Mouse (Mus musculus): ENCODE data around the gene Tmem242.
"Not testable (repeated sequence)": the region's sequence is repeated elsewhere in the genome, so short reads cannot be mapped to it uniquely, and the experiment has no call there.

Tmem242 gene

GRCm38 (mm10) chr17:5440159-5440971, at the start of gene Tmem242:
Gene Tmem242 (minus strand): TSS chr17:5440259.
- DNase-seq (ENCODE audit: low read depth, low spot score) = peak; percentile 70

GRCm38 (mm10) chr17:5488156-5488555, 48.1 kb upstream of the Tmem242 start:
- no peak for DNase-seq (ENCODE audit: low read depth, low spot score)

GRCm38 (mm10) chr17:5484663-5485062, 44.6 kb upstream of the Tmem242 start:
- DNase-seq (ENCODE audit: low read depth, low spot score) = no peak

GRCm38 (mm10) chr17:5483456-5483855, 43.4 kb upstream of the Tmem242 start:
- no peak for DNase-seq (ENCODE audit: low read depth, low spot score)

- peak; percentile 45 for DNase-seq (ENCODE audit: low read depth, low spot score)
Observed at GRCm38 (mm10) chr17:5475960-5476725, 36.1 kb upstream of the Tmem242 start.

GRCm38 (mm10) chr17:5472268-5472667, 32.2 kb upstream of the Tmem242 start:
- DNase-seq (ENCODE audit: low read depth, low spot score) = no peak

GRCm38 (mm10) chr17:5467177-5467576, 27.1 kb upstream of the Tmem242 start:
- DNase-seq (ENCODE audit: low read depth, low spot score) = no peak

GRCm38 (mm10) chr17:5466736-5467135, 26.7 kb upstream of the Tmem242 start:
- DNase-seq (ENCODE audit: low read depth, low spot score) = no peak

GRCm38 (mm10) chr17:5463912-5464311, 23.9 kb upstream of the Tmem242 start:
- DNase-seq (ENCODE audit: low read depth, low spot score) = no peak

GRCm38 (mm10) chr17:5453657-5454056, 13.6 kb upstream of the Tmem242 start:
- no peak for DNase-seq (ENCODE audit: low read depth, low spot score)

- DNase-seq (ENCODE audit: low read depth, low spot score) = no peak
Observed at GRCm38 (mm10) chr17:5443751-5444150, 3.7 kb upstream of the Tmem242 start.

GRCm38 (mm10) chr17:5443260-5443659, 3.2 kb upstream of the Tmem242 start:
- DNase-seq (ENCODE audit: low read depth, low spot score) = no peak

GRCm38 (mm10) chr17:5442403-5442802, 2.3 kb upstream of the Tmem242 start:
- DNase-seq (ENCODE audit: low read depth, low spot score) = not testable (repeated sequence)

- DNase-seq (ENCODE audit: low read depth, low spot score) = no peak
Observed at GRCm38 (mm10) chr17:5439831-5440158, 264 bp downstream of the Tmem242 start.

GRCm38 (mm10) chr17:5429772-5430133, 10.3 kb downstream of the Tmem242 start:
- DNase-seq (ENCODE audit: low read depth, low spot score) = no peak

GRCm38 (mm10) chr17:5429090-5429771, 10.8 kb downstream of the Tmem242 start:
- DNase-seq (ENCODE audit: low read depth, low spot score) = peak; percentile 80

- DNase-seq (ENCODE audit: low read depth, low spot score) = no peak
Observed at GRCm38 (mm10) chr17:5425204-5425603, 14.9 kb downstream of the Tmem242 start.

- DNase-seq (ENCODE audit: low read depth, low spot score) = no peak
Observed at GRCm38 (mm10) chr17:5424156-5424555, 15.9 kb downstream of the Tmem242 start.

- no peak for DNase-seq (ENCODE audit: low read depth, low spot score)
Observed at GRCm38 (mm10) chr17:5421835-5422234, 18.2 kb downstream of the Tmem242 start.

- DNase-seq (ENCODE audit: low read depth, low spot score) = no peak
Observed at GRCm38 (mm10) chr17:5419771-5420518, 20.1 kb downstream of the Tmem242 start.

- DNase-seq (ENCODE audit: low read depth, low spot score) = no peak
Observed at GRCm38 (mm10) chr17:5419056-5419455, 21.0 kb downstream of the Tmem242 start.

GRCm38 (mm10) chr17:5418545-5418944, 21.5 kb downstream of the Tmem242 start, which contains the start of gene Ldhal6b:
Gene Ldhal6b (minus strand): TSS chr17:5418767.
- no peak for DNase-seq (ENCODE audit: low read depth, low spot score)
